Mouse (Mus musculus) layer of hippocampus, postnatal 10 days (tissue): ENCODE data around the gene Madcam1. TPM values are rescaled to one million over a fixed set of nuclear protein-coding genes. Genes with fewer than 3 reads are reported as not detected.
"Not testable (repeated sequence)": the region's sequence is repeated elsewhere in the genome, so short reads cannot be mapped to it uniquely, and the experiment has no call there.

Source experiments
- DNase-seq, 2 experiments: peaks; one replicate each; pipeline ENCODE4 v3.0.0; 2021; ENCODE audit warnings: low spot score in 2 of 2
- total RNA-seq, 2 experiments: library from RNA; stranded (reverse); gene quantifications; 2 replicates each; pipeline ENCODE4 v1.2.3; 2021

Gene Madcam1
- total RNA-seq, 2 experiments from 2014 or later: 0.32 TPM; not detected in 1

DNA sequence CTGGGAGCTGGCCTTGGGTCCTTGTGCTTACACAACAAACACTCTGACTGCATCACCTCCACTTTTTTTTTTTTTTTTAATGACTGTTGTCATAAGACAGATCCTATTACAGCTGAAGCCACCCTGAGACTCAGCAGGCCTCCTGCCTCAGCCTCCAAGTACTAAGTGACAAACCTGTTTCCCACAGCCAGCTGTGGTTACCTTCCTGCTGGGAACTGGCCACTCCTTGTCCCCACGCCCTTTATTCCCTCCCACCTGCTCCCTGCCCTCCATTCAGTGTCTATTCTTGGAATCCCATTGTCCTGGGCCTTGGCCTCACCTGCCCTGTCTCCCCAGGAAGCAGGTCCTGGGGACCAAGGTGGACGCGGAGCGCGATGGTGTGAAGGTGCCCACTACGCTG, 23.2 kb downstream of the Madcam1 start:
- no peak for DNase-seq

DNA sequence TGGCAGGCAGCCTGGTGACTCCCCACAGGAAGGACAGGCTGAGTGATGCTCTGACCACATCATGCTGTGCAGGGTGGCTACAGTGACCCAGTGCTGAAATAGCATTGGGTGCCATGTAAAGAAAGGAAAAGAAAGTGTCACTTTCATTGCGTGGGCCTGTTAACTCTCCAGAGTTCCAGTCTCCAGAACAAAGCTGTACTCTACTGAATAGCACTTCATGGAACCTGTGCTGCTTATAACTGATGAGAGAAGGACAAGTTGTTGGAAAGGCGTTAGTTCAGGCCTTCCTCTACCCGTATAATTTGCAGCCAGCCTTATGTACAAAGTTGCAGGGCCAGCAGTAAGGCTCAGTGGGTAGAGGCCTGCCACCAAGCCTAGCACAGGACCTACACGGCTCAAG, 24.4 kb downstream of the Madcam1 start, which contains the start of gene Gzmm:
TSS of gene Gzmm (plus strand) at position 301 of the 400 bp plus-strand sequence.
- no peak for DNase-seq

DNA sequence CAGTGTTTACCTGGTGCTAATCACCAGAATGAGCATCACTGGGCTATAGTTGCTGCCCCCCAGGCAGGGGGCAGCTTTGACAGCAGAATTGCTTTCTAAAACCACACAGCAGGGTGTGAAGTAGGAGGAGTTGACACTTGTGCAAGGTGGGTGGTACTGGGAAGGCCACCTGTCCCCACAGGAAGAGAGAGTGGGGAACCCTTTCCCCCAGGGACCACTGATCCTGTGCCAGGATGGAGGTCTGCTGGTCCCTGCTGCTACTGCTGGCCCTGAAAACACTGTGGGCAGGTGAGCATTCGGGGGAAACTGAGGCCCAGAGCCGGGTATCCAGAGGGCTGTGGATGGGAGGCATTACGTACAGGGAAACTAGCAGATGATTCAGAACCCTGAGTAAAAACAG, 24.8 kb downstream of the Madcam1 start:
- DNase-seq: no peak

DNA sequence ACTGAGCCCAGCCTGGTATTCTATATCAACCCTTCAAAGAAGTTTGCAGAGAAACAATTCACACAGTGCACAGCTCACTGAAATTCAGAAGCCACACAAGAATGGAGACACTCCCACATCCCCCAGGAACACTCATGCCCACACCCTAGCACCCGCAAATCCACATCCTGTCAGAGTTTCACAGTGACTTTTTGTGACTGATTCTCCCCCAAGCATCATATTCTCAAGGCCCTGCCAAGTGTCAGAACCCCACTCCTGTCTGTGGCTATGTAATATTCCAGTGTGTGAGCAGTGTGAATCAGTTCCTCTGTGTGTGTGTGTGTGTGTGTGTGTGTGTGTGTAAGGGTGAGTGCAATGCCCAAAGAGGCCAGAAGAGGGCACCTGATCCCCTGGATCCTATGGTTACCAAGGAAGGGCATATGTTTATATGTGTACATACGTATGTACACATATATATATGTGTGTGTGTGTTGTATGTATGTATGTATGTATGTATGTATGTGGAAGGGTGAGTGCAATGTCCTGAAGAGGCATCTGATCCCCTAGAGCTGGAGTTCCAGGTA, 27.7 kb downstream of the Madcam1 start:
- no peak for DNase-seq

DNA sequence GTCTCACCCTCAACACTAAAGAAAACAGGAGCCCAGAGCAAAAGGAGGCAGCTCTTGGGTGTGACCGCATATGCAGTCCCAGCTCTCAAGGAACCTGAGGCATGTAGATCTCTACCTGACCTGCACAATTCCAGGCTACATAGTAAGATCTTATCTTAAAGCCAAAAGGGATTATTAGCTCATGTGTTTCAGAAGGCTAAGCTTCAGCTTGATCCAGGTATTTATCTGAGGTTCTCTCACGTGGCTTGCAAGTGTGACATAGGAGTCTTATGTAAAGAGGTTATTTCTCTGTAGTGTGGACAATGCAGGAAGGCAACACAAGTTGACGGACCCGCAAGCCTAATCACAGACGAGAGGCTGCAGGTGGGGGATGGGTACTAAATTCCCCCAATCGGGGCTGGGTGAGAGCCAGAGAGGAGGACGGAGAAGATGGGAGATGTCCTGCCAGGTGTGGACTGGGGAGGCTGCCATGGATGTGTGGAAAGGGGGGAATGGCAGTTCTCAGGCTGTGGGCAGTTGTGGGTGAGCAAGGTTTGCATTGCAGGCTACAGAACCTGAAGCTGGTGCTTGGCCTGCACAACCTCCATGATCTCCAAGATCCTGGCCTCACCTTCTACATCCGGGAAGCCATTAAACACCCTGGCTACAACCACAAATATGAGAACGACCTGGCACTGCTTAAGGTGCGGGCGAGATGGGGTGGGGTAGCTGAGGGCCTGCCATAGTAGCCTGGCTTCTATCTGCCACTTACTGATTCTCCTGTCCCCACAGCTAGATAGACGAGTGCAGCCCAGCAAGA, 29.4 kb downstream of the Madcam1 start:
- no peak for DNase-seq

DNA sequence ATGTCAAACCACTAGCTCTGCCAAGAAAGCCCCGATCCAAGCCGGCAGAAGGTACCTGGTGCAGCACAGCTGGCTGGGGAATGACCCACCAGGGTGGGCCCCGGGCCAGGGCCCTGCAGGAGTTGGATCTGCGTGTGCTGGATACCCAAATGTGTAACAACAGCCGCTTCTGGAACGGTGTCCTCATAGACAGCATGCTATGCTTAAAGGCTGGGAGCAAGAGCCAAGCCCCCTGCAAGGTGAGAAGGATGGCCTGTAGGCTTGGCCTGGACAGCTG, 30.0 kb downstream of the Madcam1 start:
- DNase-seq: no peak

DNA sequence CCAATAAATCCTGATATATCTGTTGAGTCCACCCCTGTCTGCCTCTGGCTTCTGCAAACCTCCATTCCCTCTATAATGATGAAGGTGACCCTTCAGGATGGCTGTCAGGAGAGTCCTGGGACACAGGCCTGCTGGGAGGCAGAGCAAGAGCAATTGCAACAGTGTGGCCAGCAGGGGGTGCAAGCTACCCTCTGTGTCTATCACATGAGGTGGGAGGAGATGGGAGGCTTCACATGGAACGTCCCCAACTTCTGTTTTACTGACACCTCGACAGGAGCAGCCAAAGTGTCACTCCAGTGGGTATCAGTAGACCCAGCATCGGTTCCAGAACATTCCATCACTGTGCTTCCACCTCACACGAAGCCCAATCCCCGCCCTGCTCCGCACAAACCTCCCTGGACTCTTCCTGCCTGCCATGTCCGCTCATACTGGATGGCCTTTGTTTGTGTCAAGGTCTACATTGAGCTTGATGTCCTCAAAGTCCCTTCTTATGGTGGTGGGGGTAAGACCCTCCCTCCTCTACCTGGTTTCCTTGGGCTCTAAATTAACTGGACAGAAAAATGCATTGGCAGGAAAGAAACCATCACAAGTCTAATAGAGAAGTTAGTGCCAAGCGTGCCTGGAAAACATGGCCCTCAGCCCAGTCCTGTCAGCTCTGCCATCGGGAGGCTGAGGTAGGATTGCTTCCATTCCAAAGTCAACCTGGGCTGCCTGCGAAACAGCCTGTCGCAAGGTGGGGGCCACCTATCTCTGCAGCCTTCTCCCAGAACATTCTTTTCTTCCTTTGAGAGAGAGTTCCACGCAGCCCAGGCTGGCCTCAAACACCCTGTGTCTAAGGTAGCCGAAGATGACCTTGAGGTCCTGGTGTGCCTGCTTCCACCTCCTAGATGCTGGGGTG, 31.1 kb downstream of the Madcam1 start:
- peak; percentile 80 to 85 for DNase-seq

DNA sequence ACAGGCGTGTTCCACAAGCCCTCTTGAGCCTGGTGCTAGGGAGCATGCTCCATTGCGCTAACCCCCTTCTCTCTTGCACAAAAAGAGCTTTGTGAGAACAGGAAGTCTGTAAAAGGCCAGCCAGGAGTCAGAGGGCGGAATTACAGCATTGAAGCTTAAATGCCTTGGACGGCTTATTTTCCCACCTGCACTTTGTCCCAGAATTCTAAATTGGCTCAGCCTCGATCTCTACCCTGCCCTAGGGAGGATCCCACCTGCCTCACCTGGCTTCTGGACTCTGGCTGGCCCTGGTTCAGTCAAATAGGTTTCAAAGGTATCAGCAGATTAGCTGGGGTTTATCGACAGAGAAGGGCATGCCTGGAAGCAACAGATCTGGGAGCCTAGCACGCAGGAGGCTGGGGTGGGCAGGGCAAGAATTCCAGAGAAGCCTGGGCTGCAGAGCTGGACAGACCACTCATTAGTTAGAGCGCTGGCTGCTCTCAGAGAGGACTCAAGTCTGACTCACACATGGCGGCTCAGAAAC, 31.8 kb downstream of the Madcam1 start:
- DNase-seq: no peak

DNA sequence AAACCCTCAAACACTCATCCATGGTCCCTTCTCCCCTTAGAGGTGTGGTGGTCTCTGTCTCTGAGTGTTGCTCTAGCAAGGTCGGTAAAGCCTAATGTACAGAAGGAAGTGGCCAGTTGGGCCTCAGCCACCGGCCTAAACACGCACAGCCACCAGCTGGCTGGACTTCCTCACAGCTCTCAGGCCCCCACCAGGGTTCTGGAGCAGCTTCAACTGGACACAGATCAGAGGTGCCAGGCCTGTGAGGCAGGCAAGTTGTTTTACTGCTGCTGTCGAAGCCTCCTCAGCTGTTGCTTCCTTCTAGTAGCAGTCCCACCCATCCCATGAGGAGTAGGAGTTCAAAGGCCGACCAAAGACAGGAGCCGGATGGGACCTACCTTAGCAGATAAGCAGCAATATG, 33.6 kb downstream of the Madcam1 start:
- no peak for DNase-seq

DNA sequence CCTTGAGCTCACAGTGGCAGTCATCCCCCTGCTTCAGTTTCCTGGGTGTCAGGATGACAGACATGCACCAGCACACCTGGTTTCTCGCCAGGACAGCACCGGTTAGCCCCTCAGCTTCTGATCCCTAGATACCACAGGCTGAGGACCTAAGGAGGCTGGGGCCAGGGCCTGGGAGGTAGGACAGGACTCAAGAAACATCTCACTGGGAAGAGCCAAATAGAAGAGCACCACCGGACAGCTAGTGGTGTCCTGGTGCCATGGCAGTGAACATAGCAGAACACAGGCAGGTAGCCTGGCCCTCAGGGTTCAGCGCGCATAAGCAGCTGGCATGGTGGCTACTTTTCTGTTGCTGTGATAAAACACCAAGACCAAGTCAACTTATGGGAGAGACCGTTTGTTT, 34.1 kb downstream of the Madcam1 start:
- DNase-seq: no peak

DNA sequence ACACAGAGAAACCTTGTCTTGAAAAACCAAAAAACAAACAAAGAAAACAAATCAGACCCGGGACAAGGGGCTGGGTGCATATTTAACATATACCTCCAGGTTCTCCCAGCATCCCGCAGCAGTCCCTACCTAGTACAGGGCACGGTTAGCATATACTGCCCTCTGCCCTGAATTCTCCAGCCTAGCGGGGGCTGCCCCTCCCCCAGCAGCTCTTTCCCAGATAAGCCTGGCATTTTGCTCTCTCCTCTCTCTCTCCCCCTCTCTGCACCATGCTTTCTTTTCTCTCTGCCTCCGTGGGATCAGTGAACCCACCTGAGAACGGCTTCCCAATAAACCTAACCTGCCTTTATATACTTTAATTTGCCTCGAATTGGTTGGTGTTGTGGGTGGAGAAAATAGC, 36.3 kb downstream of the Madcam1 start:
- DNase-seq: no peak

DNA sequence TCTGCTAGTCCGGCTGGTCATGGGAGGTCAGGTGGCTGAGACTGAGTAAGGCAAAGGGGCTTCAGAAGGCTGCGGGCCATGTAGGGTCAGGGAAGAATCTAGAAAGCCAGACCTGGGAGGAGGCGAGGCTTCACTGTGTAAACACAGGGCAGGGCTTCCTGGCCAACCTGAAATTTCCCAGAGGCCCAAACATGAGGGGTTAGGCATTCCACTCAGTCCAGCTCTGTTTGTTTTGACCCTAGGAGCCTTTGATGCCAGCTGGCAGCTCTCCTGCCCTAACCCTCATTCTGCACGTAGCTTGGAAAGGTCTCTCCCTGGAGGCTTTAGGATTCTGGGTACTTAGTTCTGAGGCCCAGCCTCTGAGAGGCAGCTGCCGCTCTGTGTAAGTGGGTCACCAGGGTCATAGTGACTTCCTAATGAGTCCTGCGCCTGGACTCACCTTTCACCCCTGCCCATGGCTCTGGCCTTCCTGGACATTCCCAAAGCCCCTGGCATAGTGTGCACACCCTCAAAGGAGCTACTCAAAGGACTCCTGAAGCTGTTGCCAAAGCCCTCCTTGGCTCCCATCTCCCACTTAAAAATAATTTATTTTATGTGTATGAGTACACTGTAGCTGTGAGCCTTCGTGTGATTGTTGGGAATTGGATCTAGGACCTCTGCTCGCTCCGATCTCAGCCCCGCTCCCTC, 37.2 kb downstream of the Madcam1 start:
- no peak for DNase-seq

DNA sequence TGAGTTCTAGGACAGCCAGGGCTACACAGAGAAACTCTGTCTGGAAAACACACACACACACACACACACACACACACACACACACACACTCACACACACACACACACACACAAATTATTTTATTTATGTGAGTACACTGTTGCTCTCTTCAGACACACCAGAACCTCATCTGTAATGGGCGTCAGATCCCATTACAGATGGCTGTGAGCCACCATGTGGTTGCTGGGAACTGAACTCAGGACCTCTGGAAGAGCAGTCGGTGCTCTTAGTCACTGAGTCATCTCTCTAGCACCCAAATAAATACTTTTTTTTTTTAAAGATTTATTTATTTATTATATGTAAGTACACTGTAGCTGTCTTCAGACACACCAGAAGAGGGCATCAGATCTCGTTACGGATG, 38.6 kb downstream of the Madcam1 start:
- DNase-seq: not testable (repeated sequence)

DNA sequence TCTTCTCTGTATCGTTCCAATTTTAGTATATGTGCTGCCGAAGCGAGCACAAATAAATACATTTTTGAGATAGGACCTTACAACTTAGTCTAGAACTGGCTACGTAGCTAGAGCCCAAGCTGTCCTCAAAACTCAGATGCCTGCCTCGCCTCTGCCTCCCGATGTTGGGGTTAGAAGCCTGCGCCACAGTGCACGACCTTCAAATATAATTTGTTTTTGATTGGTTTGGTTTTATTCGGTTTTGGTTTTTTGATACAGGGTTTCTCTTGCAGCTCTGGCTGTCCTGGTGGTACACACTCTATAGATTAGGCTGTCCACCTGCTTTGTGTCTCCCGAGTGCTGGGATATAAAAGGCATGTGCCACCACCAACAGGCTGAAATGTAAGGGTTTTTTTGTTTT, 39.2 kb downstream of the Madcam1 start:
- DNase-seq: no peak

DNA sequence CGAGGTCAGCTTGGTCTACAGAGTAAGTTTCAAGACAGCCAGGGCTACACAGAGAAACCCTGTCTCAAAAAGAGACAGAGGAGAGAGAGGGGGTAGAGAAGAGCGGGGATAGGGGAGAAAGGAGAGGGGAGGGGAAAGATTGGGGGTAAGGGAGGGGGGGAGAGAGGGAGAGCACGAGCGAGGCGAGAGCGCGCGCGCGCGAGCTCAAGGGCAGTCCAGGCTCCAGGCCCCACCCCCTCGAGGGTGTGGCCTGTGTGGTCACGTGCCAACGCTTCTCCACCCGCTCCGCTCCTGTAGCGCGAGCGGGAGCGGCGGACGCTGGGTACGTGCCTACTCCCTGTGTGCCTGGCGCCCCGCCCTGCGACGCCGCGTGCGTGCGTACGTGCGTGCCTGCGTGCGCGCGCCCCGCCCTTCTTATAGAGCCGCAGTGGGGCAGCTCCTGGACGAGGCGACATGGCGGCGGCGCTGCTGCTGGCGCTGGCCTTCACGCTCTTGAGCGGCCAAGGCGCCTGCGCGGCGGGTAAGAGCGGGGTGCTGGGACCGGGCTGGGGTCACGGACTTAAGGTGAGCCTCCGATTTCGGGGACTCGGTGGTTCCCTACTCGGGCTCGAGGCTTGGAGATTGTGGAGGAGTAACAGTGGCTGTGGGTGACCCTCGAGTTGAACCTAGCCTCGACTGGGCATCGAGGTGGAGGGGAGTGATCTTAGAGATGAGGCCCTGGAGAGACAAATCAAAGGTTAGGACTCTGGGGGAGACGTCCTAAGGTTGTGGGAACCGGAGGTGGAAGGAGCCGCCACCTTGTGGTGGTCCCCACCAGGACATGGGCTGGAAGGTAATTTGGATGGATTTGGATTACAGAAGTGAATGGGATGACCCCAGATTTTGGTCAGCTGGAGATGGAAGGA, 40.0 kb downstream of the Madcam1 start, which contains the start of gene Bsg:
TSS of gene Bsg (plus strand) at position 427 of the 905 bp plus-strand sequence.
- peak; percentile 98 to 99 for DNase-seq

DNA sequence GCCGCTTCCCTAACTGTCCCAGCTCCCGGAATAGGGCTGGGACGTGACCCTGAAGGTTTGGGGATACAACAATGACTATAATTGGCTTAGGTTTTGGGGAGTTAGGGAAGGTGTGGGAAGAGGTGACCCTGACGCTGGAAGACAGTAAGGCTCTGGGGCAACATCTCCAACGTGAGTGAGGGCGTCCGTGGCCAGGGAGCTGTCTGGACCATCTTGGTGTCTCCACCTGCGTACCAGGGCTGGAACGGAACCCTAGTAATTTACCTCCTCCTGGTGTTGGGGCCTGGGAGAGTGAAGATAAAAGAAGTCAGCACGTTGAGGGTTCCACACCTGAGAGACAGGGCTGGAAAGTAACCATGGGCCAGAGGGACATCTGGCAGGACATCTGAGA, 40.6 kb downstream of the Madcam1 start:
- DNase-seq: no peak

DNA sequence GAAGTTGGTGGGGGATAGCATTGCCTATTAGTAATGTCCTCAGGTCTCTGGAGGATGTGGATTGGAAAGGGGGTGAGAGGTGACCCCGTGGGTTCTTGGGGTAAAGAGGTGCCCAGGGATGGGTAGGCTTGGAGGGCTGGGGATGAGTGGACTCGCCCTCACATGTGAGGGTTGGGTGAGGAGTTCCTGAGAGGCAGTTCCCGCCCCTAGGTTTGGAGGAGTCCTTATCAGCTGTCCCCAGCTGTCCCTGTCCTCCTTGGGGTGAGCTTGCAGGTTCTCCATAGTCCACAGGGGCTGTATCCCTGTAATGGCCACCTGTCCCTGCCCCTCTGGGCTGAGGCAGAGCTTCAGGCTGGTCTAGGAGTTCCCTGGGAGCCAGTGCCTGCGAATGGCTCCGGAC, 41.6 kb downstream of the Madcam1 start:
- no peak for DNase-seq

DNA sequence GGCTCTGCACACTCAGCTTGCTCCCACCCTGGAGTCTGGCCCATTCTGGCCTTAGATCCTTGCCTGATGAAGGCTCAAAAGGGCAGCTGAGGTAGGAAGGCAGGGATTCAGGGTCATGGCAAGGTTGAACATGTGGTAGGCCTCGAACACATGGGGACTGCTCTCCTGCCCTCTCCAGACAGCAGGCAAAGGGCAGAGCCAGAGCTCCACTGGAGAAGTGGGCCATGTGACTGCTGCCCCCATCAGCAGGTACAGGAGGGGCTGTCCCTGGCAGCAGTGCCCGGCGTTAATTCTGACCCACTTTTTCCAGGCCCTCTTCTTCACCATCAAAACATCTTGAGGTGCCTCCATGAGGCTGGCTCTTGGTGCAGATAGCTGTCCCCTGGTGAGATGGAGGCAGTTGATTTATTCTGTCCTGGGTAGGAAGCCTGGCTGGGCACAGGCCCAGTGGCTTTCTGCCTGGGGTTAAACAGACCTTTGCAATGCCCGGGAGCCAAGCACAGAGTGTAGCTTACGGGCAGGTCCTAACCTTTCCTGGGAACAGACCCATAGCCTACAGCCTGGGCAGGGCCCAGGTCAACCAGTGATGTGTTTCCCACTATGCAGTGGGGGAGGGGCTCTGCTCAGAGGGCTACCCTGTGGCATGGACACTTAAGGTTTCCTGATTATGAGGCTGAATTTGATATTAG, 42.2 kb downstream of the Madcam1 start:
- DNase-seq: no peak

DNA sequence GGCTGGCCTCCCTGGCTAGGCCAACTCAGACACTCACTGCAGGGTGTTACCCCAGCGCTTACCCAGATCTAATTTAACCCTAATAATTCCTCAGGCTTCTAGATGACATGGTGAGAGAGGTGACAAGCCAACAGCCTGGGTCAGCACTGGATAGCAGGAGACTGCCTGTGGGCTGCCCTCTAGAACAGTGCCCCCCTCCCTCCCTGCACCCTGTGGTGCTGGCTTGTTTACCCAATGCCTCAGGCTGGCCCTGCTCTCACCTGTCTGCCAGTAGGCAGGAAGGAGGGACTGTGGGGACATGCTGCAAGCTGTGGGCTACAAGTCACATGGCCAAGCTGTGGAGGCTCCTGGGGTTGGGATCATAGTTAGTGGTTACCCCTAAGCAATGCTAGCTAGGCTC, 42.8 kb downstream of the Madcam1 start:
- DNase-seq: no peak

DNA sequence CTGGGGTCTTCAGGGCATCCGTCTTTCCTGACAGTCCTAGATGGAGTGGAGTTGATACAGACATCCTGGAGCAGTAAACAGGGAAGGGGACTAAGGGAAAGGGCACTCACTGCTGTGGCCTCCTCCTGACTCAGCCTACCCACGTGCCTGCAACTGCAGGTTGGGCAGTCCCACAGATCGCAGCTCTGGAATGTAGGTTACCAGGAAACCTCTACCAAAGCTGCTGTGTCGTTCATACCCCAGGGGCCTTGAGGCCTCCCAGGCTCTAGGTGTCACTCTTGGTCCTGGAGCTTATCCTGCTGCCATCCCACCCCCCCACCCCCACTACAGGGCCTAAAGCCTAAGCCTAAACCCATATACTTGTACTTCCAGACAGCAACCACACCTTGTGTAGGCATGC, 43.4 kb downstream of the Madcam1 start:
- no peak for DNase-seq
